Mouse (Mus musculus) 3134 (cell line): Measurements from ENCODE around the gene Olr1.
A peak's percentile ranks its signal among the peaks of the same experiment; 100 is the strongest.

ENCODE experiments used
- DNase-seq: peaks from one replicate; pipeline ENCODE4 v3.0.0-alpha.2; 2011; ENCODE audit warnings: low spot score; ENCODE audit not compliant: insufficient read length; ENCODE audit errors: extremely low read depth

The Olr1 gene

DNA sequence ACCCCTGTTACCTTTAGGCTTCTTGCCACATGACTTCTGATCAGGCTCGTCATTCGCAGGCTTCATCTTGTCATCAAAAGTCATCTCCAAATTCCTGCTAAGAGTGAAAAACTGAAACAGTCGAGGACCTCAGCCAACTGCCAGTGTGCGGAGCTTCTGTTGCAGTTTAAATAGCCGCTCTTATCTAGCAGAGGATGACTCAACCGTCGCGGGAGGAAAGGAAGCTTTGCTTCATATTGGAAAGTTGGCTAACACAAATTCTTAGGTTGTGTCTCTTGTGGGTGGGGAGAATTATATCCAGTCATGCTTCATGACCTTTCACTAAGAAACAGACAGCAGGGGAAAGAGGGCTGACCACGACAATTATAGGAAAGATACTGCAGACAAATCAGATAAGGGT, at the start of gene Olr1:
Gene Olr1, minus strand, starts transcription at position 142 of the 400 bp plus-strand sequence.
- DNase-seq, result peak; percentile 13

DNA sequence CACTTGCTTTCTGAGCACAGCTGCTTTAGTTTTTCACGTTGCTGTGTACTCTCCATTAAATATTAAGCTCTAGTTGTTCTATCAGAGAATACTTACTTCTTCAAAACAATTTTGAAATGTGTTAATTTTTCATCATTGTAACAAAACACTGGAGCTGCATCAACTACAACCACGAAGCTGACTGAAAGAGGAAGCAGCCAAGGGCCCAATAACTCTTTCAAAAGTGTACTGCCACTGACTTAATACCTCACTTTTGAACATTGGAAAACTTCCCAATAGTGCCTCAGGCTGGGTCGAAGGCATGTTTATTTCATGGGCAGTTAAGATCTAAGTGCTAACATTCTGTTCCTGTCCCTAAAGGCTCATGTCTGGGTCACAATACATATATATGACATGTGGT, 41.0 kb upstream of the Olr1 start:
- no peak for DNase-seq

DNA sequence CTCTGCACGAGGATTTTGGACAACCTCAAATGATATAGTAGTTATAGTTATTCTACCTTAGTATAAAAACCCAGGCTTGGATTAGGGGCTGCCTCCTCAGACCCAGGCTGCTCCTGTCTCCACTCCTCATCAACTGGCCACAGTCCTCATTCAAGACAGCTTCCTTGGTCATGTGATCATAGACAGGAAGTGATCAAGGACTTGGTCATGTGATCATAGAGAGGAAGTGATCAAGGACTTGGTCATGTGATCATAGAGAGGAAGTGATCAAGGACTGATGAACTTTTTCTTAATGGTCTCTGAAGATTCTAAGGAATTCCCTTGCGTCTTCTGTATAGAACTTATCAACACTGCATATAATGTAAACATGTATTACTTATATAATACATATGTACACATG, 40.3 kb upstream of the Olr1 start:
- no peak for DNase-seq

DNA sequence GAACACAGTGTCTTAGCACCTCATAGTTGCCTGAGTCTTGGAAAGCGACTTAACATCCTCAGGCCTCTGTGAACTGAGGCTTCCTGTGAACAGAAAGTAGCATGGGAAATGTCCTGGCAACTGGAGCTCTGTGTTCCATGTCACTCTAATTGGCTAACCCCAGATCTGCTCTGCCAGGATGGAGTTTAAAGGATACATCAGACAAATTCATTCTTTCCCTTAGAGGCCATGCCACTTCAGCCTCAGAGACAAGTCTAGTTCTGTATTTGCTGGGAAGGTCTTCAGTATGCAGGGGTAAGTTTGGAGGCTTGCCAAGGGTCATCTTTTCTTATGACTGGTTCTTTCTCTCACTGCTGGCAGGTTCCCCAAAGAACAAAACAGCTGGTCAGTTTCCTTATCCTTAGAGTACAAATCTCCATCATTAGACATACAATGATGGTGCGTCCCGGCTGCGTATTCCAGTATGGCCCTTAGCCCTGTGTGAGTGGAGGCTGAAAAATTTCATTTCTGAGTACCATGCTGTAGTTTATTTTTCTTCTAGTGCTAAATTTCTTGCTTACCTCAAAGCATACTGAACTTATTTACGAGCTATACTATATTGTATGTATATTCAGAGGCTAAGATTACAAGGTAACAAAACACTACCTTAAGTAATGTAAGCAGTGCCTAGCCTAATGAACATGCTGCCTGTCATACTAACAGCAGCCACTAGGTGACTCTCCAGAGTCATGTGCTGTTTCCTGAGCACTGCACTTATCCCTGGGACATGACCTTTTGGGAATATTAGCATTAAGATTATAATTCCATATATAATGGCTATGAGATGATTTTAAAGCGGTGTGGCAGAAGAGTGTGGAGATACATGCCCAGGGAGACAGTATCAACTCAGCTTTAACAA, 37.0 kb upstream of the Olr1 start:
- peak; percentile 15 for DNase-seq

DNA sequence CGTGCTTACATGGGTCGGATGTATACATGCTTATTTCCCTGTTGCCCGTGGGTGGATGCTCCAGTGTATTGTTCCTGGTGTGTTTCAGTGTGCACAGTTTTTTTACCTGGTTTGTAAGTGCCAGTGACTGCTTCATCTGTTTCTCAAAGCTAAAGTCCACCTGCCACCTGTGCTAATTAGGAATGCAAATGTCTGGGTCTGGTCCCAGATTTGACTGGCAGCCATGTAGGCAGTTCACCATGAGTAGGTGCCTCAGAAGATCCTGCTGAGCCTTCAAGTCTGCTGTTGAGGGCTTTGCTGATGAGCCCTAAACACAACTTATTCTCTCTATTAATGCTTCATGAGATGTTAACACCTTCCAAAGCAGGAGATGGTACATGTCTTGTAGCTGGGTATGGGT, 35.6 kb upstream of the Olr1 start:
- no peak for DNase-seq

DNA sequence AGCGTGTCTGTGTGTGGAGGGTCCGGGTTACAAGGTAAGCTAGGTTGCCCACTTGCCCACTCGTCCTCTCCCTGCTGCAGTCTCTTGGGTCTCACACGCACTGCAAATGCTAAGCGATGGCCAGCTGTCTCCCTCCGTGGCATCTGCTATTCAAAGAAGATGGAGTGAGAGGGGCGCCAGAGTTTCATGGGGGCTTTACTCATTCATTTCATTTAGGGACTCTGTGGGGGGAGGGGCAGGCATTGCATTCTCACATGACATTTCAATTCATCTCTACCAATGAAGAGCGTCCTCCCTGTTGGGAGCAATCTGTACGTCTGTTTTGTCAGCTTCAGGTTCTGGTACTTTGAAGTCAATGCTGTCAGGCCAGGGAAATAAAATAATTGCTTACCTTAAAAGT, 35.0 kb upstream of the Olr1 start:
- DNase-seq, result no peak

DNA sequence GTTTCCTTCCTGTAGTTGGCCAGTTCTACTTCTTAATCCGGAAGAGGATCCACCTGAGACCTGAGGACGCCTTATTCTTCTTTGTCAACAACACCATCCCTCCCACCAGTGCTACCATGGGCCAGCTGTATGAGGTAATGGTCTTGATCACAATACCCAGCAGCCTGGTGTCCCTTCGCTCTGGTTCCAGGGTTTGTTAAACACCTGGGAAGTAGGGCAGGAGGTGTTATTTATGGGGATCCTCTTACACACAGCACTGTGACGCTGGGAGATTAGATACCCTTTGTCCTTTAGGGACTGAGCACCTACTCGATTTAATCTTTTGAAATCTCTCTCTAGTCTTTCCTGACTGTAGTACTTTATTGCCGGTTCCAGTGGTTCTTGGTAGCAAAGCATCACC, 31.6 kb upstream of the Olr1 start:
- DNase-seq, result no peak

DNA sequence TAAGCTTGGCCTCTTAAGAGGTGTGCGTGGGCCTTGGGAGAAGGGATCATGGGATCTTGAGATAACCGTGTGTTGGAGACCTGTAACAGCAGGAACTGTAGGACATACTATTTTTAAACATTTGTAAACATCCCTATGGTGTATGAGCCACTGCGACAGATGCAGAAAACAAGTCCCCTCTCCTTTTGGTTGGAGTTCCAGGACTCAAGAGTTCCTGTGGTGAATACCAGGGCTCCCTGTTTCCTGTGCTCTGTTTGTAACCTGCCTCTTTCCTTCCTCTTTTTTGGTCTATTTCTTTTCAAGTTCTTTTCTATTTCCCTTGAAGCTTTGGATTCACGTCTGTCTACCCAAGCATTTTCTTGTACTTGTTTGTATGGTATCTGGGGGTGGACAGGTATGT, 28.8 kb upstream of the Olr1 start:
- DNase-seq, result no peak

DNA sequence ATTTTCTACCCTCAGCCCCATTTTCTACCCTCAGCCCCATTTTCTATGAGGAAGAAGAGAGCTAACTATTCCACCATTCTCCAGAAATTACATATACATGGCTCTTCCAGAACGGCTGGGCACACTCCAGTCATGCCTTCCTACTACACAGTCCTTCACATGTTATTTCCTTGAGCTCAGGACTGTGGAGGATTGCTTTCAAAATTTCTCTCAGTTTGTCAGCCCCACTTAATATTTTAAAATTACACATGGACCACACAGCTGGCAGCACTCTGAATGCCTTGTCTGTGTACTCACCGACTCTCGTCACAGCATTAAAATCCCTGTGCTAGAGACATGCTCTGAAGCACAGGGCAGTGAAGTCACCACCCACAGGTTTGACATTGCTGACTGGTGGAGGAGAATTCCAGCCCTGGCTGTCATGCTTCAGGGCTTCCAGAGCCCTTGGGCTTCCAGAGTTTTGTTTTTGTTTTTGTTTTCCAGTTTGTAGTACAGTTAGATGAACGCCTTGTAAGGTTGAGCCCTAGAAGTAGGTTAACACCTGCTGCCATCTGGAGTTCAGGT, 27.7 kb upstream of the Olr1 start:
- no peak for DNase-seq

DNA sequence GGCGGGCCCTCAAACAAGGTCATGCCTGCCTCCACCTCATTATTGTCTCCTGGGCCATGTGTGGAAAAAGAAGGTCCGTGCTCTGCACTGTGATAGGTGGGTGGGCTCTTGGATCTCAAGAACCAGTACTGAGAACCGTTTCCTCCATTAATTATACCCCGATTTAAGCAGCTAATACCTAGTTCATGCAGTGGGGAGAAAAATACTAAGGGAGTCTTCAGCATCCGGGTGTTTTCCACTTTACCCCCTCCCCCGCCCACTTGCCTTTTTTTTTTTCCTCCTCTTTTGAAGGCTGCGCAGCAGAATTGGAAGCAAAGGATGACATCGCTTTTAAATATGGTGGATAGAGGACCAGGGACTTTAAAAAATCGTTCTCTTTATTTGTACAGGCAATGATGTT, 27.1 kb upstream of the Olr1 start:
- peak; percentile 38 for DNase-seq

DNA sequence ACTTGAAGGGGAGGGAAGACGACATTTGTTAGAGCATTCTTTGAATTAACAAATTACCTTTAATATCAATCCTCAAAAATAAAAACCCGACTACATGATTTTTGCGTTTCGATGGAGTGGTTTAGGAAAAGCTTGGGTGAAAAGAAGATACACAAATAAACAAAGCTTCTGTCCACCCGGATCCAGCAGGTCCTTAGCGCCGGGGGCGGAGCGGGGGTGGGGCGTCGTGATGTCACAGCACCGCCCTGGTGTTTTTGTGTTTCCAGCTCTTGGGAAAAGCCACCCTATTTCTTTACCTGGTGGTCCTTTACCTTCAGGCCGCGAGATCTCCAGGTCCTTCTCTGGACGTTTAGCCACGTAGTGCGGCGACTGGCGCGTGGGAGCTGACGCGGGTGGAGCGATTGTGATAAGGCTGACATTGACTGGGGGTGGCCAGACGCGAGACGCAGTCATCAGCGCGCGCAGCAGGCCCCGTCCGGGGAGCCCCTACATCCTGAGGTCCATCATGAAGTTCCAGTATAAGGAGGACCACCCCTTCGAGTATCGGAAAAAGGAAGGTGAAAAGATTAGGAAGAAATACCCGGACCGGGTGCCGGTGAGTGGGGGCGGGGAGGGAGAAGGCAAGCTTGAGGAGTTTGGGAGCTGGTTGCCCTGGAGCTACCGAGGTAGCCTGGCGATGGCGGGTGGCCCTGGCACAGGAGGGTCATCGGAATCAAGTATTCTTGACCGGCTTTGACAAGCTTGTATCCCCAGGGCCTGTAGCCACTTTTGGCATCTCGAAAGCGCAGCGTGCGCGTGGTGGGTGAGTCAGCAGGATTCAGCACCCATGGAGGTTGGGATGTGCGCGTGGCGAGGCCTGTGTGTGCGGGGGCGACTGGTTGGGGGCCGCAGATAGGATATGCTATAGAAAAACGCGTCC, 26.2 kb upstream of the Olr1 start, which contains the start of gene Gabarapl1:
Gene Gabarapl1, plus strand, starts transcription at position 219 of the 919 bp plus-strand sequence.
- DNase-seq, result peak; percentile 87

DNA sequence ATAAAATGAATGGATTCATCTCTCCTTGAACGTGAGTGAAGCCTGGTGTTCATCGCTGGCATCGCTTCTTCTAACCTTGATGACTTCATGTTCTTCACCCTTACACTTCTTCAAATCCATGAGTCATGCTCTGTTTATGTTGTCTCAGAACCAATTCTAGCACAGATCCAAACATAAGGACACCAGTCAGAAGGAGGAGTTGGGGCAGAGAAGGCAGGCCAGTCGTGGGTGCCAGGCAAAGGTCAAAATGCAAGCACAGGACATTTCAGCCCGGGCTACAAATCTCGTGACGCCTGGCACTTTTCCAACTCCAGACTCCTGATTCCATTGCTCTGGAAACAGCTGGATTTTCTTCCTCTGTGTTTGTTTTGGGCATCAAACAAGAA, 25.6 kb upstream of the Olr1 start:
- DNase-seq, result peak; percentile 77

DNA sequence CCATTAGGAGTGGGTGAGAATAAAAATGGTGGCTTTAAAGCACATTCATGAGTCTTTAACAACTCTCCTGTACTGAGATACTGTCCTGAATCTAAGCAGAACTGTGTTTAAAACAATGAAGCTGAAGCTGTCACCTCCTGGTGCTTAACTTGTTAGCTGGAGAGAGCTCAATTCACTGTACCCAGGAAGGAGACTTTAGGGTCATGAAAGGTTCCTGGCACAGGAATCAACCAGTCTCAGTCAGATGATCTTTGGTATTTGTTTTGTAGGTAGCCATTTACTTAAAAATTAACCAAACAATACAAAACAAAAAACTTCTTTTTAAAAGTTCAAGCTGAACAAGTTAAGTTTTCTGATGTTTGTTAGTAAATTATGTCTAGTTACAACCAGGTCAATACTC, 23.3 kb upstream of the Olr1 start:
- no peak for DNase-seq

DNA sequence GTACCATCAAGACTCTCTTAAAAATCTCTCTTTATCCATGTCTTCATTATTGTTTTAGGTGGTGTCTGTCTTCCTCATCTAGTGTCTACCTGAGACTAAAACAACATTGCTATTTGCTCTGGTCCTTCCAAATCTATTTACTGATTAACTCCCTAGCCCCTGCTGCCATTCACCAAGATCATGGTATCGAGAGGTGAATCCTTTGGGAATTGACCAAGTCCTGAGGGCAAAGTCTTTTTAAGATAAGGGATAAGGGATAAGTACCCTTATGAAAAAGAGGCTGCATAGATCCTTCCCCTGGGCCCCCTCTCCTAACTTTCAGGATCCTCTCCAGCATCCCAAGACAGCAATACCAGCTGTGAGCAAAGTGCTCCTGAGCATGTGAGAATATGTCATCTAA, 22.6 kb upstream of the Olr1 start:
- no peak for DNase-seq

DNA sequence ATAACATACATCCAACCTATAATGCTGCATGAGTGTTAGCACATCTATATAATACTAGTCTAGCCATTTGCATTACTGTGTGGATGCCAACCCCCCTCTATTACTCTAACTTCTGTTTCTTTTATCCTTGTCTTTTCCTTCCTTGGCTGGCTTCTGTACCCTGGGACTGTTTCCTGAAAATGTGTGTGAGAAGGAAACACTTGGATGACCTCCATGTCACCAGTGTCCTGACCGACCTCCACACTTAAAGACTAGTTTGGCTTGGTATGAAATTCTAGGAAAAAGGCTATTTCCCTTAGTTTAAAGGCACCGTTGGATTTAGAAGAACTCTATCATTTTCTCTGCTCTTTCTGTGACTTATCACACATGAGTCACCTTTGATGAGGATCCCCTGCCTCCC, 20.5 kb upstream of the Olr1 start:
- no peak for DNase-seq

DNA sequence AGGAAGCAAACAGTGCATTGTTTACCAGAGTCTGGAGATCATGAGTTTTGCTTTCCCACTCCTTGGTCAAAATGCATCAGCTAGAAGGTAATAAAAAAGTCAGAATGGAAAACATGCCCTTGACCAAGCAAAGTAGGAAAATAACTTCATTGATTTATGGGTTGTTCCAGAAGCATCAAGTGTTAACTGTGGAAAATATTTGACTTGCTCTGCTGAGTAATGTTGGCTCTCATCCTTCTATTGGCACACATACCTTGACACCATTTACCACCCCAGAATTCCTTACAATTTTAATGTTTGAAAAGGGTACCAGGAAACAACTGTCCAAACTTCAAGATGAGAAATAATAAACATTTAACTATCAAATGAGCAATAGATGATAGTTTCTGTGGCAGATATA, 19.1 kb upstream of the Olr1 start:
- no peak for DNase-seq

DNA sequence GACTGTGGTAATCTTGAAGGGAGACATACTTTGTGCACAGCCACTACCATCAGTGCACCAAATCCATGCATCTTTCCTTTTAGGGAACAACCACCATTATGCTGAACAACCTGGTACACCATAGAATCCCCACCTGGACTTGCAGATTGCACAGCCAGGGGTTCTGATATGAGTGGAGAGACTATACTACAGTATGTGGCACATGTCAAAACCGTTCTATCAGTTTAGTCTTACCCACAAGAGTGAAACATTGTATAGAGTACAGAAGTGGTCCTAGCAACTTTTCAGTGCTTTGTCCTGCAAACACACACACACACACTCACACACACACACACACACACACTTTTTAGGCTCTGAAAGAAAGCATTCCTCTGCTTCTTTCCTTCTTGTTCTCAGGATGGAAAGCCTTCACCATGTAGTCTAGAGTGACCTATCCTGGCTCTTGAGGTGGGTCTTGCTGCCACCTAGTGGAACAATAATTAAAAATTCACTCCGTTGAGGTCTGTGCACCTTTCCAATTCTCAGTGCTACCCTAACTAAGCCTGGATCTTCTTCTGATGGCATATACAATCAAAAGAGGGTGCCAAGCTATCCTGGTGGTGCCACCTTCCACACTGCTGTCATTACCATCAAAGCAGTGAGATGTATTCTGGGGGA, 10.9 kb upstream of the Olr1 start:
- DNase-seq, result peak; percentile 19

DNA sequence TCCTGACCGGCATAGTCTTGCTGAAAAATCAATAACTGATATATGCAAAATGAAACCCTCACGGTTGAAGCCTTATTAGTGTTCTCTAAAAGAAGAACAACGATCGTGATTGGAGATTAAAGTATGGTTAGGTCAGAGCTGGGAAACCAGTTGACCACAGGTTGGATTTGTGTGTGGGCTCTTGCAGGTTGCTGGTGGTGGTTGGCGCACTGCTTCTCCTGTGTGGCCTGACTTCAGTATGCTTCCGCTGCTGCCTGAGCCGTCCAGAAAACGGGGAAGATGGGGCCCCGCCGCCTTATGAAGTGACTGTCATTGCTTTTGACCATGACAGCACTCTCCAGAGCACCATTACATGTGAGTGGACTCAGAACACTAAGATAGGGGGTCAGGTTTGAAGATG, 9.4 kb upstream of the Olr1 start:
- DNase-seq, result no peak

DNA sequence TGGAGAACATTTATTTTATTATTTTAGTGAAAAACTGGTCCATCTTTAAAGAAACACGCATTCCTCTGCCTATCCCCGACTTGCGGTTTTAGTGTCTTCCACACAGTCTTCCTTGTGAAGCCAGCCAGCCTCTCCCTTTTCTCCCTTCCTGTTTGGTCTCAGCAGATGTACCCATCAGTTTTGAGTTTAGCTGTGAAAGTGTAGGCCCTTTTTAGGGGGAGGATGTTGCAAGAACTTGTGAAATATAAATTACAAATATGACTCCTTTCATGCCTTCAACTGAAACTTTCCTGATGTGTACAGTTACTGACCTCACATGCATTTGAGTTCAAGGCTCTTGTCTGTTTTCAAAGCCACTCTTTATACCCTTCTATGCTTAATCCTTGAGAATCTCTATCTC, 8.1 kb upstream of the Olr1 start:
- DNase-seq, result no peak

DNA sequence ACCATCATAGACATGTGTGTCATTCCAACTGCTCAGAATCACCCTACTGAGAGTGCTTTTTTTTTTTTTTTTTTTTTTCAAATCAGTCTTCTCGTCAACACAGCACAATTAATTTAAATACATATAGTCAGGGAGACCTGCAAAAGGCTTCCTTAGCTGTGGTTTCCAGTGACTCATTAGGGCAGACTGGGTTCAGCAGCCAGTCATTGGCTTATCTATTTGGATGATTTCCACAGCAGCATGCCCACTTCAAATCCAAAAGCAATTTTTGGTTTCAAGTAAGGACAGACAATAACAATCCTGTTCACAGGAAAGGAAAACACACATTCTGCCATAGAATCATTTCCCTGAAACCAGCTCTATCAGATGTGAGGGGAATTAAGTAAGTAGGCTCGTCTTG, 7.4 kb upstream of the Olr1 start:
- DNase-seq, result no peak

DNA sequence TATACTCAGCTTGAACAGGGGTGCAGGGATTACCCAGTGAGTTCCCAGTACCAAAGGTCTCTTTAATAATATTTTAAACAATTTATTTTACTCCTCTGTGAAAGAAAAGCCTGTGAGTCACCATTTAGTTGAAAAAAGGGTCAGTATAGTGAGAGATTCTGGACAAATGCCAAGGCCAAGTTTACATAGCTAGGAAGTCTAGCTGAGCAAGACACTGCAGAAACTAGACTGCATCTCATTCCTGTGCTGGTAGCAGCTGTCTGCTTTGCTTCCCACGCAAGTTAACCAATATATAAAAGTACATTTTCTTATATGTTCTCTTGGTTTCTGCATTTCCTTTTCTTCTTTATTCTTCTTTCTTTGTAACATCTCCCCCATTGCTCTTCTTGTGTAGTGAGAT, 6.4 kb upstream of the Olr1 start:
- no peak for DNase-seq
